Mouse (Mus musculus) megakaryocyte, embryonic 14.5 days (primary cell): Measurements from ENCODE around the gene Dppa4. TPM values are rescaled to one million over a fixed set of nuclear protein-coding genes. Genes with fewer than 3 reads are reported as not detected.

ENCODE experiments used
- H3K27me3 ChIP-seq: replicated peaks from 2 replicates; pipeline ENCODE3; 2012; ENCODE audit warnings: inconsistent platforms
- H3K36me3 ChIP-seq: replicated peaks from 2 replicates; pipeline ENCODE3; 2012; ENCODE audit warnings: low read length, inconsistent platforms, mixed read lengths
- H3K4me1 ChIP-seq: 2 replicates; pipeline ENCODE4 v1.6.1; 2012; ENCODE audit warnings: inconsistent platforms
- H3K4me3 ChIP-seq: replicated peaks from 2 replicates; pipeline ENCODE3; 2012; ENCODE audit warnings: moderate library complexity, mild to moderate bottlenecking, inconsistent platforms
- H3K9me3 ChIP-seq: 2 replicates; pipeline ENCODE4 v1.6.1; 2012; ENCODE audit warnings: inconsistent platforms
- FLI1 ChIP-seq: IDR thresholded peaks from 2 replicates; pipeline ENCODE4 v1.6.1; 2012; ENCODE audit warnings: low read length, inconsistent platforms, mixed read lengths
- GATA1 ChIP-seq: IDR thresholded peaks from 3 replicates; pipeline ENCODE4 v1.6.1; 2012; ENCODE audit warnings: mixed read lengths, low read length, inconsistent platforms, borderline replicate concordance
- polyA plus RNA-seq: library from polyadenylated mRNA; stranded (reverse); fragments of >175 nt; gene quantifications from 2 replicates; pipeline ENCODE4 v1.2.3, GENCODE M21; 2012; ENCODE audit warnings: low replicate concordance; ENCODE audit not compliant: insufficient read depth

Dppa4 gene
- polyA plus RNA-seq, 1 experiment = not detected

DNA sequence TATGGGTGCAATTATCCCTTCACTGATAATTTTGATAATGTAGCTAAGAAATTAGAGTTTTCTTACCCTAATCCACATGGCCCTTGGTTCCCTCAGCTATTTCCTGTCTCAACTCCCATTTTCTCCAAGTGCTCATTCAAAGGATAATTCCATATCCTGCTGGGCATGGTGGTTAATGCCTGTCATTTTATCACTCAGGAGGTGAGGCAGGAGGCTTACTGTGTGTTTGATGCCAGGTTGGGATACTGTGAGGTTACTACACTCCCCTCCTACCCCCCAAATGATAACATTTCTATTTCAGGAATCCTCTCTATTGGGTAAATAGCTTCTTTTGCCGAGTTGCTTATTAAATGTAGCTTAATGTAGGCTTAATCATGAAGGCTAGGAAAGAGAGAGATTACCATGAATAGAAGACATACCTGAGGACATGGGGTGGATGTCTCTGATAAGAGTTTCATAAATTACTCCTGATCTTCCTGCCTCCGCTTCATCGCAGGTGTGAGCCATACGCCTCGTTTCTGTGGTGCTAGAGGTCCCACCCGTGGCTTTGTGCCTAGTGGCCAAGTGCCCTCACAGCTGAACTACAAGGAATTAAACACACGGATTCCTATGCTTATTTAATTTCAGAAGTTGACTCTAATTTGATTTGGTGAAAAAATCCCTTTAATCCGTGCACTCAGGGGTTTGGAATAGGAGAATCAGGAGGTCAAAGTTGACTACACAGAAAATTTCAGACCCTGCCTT is 40.2 kb downstream of the Dppa4 start:
- no peak for TF ChIP-seq GATA1
- no peak for TF ChIP-seq FLI1
- Histone ChIP-seq H3K9me3 (peaks cover 5% of the 10 kb centered on the region), H3K27me3 (no peaks in the 10 kb centered on the region), H3K4me1 (no peaks in the 10 kb centered on the region), H3K36me3 (no peaks in the 10 kb centered on the region), H3K4me3 (no peak overlapping the region)

DNA sequence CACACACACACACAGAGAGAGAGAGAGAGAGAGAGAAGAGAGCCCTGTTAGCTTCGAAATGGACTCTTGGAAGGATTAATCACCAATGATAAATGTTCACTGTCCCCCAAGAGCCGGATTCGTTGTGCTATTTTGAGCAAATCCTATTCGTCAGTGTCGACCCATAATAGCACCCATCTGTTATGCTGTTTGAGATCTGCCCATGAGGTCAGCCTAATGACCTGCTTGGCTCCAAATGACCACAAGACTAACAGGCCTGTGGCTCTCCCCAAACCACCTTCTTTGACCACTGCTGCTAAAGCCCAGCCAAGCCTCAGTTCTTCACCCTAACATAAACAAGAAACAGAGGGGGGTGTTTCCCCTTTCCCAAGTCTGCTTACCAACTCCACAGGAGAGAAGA is 43.4 kb downstream of the Dppa4 start:
- Histone ChIP-seq H3K36me3 (no peaks in the 10 kb centered on the region), H3K27me3 (no peaks in the 10 kb centered on the region), H3K4me3 (no peak overlapping the region), H3K9me3 (peaks cover 2% of the 10 kb centered on the region), H3K4me1 (no peaks in the 10 kb centered on the region)
- TF ChIP-seq FLI1 = no peak
- no peak for TF ChIP-seq GATA1

DNA sequence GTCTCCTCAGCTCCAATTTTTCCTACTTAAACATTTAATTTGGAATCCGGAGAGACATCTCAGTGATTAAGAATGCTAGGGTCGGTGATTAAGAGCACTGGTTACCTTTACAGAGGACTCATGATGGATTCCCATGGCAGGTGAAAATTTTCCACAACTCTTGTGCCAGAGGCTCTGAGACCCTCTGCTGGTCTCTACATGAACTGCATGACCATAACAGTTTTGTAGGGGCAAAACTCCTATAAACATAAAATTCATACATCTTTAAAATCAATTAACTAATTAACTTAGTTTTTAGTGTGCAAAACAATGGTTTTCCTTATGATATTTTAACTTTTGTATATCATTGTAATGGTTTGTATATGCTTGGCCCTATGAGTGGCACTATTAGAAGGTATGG is 44.9 kb downstream of the Dppa4 start:
- TF ChIP-seq GATA1 (no peak), FLI1 (no peak)
- no peaks in the 10 kb centered on the region for H3K27me3 ChIP-seq
- no peaks in the 10 kb centered on the region for H3K36me3 ChIP-seq
- H3K4me3 ChIP-seq = no peak overlapping the region
- H3K4me1 ChIP-seq = no peaks in the 10 kb centered on the region
- H3K9me3 ChIP-seq = peaks cover 4% of the 10 kb centered on the region

DNA sequence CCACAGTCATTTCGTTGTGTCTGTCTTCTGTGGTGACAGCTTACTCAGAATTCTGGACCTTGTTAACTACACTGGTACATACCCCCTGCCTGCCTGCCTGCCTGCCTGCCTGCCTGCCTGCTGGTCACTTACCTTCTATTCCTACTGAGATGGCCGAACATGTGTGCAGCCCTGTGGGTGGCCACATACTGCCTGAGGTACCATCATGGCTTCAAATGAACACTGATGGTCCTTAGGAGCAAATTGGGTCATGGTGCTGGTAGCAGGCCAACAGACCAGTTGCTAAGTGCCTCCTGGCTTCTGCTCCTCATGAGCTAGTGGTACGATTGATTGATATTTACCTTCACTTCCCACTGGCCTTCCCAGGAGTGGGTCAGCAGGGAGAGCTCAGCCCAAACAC is 48.3 kb downstream of the Dppa4 start:
- Histone ChIP-seq H3K27me3 (no peaks in the 10 kb centered on the region), H3K4me1 (no peaks in the 10 kb centered on the region), H3K36me3 (no peaks in the 10 kb centered on the region), H3K9me3 (peaks cover 4% of the 10 kb centered on the region), H3K4me3 (peak overlapping the region; percentile 18)
- TF ChIP-seq FLI1 (no peak), GATA1 (no peak)

DNA sequence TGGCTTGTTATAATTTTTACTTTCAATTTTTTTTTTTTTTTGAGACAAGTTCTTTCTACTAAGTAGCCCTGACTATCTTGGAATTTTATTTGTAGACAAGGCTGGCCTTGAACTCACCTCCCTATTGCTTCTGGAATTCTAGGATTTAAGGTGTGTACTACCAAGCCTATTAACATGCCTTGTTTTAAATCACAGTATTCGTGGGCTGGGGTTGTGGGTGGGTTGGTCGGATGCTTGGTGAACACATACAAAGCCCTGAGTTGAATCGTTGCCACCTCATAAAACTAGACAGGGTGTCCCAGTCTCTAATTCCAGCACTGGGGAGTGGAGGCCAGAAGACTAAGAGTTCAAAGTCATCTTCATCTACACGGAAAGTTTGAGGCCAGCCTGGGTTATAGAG is 51.8 kb downstream of the Dppa4 start:
- H3K36me3 ChIP-seq = no peaks in the 10 kb centered on the region
- TF ChIP-seq FLI1 (no peak), GATA1 (no peak)
- no peak overlapping the region for H3K4me3 ChIP-seq
- no peaks in the 10 kb centered on the region for H3K4me1 ChIP-seq
- peaks cover 4% of the 10 kb centered on the region for H3K9me3 ChIP-seq
- no peaks in the 10 kb centered on the region for H3K27me3 ChIP-seq

Other genes with a start within 250 kb of the Dppa4 start
- not detected in 2 replicates for gene Dppa2, start 20.2 kb downstream of the Dppa4 start, polyA plus RNA-seq
- gene Gm5485, start 128.7 kb downstream of the Dppa4 start, polyA plus RNA-seq = not detected in 2 replicates
- not detected in 2 replicates for gene Morc1, start 147.5 kb downstream of the Dppa4 start, polyA plus RNA-seq